Mouse (Mus musculus): Measurements from ENCODE around the gene Rundc1.
"Not testable (repeated sequence)": the region's sequence is repeated elsewhere in the genome, so short reads cannot be mapped to it uniquely, and the experiment has no call there.

Gene Rundc1

DNA sequence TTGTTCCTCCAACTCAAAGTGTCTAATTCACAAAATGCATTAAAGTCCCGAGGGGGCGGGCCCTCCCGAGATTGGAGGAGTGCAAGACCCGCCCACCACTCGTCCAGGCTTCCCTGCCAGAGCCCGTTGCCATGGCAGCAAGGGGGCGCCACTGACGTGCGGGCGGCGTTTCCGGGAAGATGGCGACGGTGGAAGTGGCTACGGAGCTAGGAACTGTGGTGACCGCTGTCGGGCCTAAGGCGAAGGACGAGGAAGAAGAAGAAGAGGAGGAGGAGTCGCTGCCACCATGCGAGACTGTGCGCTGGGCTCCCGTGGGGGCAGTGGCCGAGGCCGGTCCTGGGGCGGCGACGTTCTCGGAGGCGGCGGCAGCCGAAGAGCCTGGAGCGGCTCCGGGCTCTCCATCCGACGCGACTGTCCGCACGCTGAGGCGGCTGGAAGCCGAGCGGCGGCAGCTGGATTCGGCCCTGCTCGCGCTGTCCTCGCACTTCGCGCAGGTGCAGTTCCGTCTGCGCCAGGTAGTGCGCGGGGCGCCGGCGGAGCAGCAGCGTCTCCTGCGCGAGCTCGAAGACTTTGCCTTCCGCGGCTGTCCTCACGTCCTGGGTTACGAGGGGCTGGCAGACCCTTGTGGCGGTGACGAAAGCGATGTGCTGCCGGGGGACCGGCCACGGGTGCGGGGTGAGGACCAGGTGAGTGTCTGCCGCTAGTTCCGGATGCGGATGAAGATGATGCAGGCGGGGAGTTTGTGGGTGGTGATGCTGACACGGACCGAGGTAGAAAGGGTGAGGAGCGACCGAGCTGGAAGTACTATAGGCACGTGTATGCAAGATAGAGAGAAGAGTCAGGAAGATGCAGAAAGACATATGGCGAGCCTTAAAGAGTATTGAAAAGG, at the start of gene Rundc1, which contains the start of gene Ptges3l:
Gene Rundc1 (plus strand): TSS at position 161 of the 889 bp plus-strand sequence.
Gene Ptges3l (minus strand): TSS at position 409 of the 889 bp plus-strand sequence.
- peak; percentile 98 to 99 for DNase-seq

DNA sequence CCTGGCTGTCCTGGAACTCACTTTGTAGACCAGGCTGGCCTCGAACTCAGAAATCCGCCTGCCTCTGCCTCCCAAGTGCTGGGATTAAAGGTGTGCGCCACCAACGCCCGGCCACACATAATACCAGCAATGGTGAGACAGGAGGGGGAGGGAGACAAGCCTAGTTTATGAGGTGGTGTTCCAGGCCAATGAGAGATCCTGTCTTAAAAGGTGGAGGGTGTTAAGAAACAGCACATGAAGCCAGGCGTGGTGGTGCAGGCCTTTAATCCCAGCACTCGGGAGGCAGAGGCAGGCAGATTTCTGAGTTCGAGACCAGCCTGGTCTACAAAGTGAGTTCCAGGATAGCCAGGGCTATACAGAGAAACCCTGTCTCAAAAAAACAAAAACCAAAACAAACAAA, 46.7 kb upstream of the Rundc1 start:
- DNase-seq, result not testable (repeated sequence)

DNA sequence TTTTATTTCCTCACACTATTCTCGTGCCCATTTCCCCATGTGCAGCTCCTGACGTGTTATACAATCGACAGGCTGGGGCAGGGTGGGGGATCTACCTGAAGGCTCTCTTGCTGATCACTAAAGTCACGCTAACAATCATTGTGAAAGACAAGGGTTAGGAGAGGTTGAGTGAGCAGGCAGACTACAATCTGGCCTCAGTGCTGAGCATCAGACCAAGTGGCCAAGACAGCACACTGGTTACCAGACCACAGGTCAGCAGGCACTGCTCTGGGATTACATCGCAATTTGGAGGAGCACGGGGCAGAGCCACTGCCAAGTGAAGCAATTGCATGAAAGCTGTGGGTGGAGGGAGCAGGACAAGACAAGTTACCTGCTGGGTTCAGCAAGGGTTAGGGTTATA, 46.0 kb upstream of the Rundc1 start:
- no peak for DNase-seq

DNA sequence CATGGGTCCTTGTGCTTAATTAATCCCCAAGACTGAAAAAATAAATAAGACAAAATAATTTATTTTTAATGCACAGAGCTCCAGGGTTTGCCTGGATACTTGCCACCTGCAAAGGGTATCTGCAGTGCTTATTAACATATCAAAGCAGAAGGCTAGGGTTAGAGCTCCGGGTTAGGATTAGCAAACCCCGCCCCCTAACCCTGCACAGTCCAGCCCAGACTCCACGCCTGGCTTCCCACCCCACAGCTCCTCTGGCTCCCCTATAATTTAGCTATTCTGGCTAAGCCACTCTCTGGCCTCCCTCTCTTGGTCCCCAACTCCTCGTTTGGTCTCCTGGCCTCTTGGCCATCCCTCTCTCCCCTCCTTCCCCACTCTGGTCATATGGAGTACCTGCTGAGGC, 43.1 kb upstream of the Rundc1 start:
- DNase-seq, result no peak

DNA sequence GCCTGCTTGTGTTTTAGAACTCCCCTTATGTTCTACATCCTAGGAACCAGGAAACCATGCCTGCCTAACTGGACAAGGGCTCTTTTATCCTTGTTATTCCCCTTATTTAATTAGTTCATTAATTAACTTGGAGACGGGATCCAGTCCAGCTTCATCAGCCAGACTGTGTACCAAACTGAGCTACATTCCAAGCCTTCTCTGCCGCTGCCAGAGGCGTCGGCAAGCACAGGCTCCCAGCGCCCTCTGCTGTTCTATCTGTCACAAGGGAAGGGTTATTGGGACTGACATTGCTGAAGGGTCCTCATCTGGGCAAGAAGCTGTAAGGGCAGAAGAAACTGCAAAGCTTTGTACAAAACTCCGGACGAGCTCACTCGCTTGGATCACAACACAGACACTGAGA, 29.8 kb upstream of the Rundc1 start:
- peak; percentile 67 to 78 for DNase-seq

DNA sequence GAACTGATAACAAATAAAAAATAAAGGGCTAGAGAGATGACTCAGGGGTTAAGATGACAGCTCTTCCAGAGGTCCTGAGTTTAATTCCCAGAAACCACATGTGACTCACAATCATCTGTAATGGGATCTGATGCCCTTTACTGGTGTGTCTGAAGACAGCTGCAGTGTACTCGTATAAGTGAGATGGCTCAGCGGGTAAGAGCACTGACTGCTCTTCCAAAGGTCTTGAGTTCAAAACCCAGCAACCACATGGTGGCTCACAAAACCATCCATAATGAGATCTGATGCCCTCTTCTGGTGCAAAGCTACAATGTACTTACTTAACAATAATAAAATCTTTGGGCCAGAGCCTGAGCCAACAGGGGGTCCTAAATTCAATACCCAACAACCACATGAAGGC, 9.6 kb upstream of the Rundc1 start:
- DNase-seq, result no peak

DNA sequence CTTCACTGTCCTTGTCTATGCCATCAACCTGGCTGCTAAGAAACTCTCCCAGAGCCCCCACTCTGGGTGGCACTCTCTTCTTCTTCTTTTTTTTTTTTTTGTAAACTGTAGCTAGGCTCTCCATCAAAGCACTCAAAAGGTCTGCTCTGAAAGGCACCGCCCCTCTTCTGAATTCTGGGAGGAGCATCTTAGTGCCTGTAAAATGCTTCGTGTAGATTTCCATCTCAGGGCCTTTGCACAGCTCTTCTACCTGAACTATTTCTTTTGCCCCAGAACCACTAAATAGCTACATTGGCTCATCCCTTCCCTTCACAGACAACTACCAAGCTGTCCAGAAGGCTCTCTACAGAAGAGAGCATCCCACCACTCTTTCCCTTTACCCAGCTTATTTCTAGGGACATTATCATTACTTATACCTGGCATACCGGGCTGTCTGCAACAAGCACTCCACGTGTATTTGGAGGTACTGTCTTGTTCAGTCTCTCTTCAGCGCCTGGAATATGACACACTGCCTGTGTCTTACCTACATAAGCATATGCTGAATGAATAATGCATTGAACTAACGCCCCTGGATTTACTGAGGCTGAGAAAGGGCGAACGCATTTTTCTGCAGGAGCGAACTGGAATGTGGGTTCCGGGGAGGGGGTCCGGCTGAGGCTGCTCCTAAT, 8.3 kb upstream of the Rundc1 start:
- DNase-seq, result no peak

DNA sequence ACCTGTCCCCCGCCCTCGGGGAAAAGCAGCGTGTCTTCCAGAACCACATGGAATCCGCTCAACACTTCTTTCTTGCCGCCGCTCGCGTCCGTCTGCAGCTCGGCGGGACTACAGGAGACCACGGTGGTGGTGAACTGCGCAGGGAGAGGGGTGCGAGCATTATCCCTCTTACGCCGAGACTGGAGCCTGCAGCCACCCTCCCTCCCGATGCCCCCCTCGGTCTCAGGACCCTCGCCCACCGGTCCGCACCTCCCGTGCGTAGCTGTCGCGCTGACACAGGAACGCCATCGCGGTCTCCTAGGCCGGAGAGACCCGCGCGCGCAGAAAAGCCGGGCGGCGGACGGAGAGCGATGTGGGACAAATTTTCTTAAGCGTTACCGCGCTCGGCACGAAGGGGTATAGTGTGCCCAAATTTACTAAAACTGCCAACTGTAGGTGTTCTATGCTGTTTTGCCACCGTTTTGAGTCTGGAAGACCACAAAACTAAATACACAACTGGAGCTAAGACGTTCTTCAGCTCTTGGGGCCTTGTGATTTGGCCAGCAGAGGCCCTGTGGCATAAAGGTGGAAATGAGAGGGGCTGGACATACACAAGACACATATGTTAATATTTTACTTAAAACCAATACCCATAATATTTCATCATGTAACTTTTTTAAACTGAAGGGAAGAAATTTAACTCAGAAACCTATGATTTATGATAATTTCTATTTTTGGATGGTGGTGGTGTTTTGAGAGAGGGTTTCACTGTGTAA, 7.6 kb upstream of the Rundc1 start, which contains the start of gene Aarsd1:
Gene Aarsd1 (minus strand): TSS at position 515 of the 755 bp plus-strand sequence.
- DNase-seq, result peak; percentile 90 to 93

DNA sequence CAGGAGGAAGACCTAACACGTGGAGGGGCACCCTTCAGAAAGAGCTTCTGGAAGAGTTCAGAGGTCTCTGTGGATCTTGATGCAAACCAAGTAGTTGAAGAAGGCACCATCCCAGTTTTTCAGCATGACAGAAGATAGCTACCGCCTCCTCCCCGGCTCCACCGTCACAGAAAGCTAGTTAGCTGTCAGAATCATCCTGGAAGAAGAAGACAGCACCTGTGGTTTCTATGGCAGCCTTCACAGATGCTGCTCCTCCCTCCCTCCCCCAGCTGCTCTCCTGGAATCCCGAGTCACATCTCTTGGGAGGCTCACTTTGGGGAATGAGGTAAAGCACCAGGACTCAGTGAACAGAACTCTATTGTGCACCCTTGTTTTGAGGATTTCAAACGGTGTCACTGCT, 5.9 kb upstream of the Rundc1 start:
- DNase-seq, result no peak

DNA sequence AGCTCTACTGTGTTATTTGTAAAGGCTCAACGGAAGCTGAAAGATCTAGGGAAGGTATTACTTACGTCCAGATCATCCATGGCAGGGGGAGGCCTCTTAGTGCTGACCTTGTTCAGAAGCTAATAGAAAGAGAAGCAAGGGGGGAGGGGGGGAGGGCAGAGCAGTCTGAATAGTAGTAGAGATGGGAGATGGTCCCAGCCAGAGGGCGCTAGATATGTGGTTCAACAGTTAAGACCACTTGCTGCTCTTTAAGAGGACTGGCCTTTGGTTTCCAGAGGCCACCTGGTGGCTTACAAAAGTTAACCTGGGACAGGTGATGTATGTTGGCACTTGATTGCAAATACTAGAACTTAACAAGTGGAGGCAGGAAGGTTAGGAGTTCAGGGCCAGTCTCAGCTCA, 5.3 kb upstream of the Rundc1 start:
- no peak for DNase-seq

DNA sequence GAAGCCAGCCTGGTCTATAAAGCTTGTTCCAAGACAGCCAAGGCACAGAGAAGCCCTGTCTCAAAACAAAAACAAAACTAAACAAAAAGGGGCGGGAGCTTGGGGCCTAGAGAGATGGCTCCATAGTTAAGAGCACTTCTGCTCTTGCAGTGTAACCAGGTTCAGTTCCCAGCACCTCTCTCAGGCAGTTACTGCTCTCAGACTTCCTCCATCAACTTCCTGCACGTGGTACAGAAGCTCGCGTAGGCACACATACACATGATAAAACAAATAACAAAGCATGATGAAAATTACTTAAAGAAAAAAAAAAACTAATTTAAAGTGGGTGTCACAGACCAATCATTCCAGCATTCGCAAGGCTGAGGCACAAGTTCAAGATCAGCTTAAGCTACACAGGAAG, 4.7 kb upstream of the Rundc1 start:
- DNase-seq, result no peak

DNA sequence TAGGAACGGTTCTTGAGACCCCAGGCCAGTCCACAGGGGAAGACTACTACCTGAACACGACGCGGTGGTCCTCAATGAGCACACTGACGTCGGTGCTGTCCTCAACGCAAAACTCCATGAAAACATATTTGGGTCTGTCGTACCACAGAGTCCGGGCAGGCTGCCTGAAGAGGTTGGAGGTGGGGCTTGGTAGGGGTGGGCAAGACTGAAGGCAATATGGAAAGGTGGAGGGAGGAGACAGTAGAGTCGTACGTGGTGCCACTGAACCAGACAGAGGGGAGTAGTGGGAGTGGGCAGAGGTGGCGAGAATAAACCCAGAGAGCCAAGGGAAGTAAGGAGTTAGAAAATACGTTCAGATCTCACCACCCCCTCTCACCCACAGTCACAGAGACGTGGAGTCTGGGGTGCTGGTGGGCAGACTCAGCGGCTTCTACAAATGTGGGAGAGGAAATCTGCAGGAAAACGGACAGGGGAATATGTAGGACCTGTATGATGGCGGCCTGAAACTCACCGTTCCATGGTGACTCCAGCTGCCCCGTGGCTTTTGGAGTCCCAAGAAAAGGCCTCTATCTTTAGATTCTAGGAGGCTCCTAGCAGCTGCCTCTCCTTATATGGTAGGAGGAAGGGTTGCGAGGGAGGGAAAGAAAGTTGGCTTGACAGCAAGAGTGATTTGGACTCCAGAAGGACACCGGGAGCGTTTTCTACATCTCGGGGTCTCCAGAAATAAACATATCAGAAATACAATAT, 607 bp upstream of the Rundc1 start, which contains the start of gene Gm27029:
Gene Gm27029 (minus strand): TSS at position 692 of the 747 bp plus-strand sequence.
- peak; percentile 41 to 45 for DNase-seq

DNA sequence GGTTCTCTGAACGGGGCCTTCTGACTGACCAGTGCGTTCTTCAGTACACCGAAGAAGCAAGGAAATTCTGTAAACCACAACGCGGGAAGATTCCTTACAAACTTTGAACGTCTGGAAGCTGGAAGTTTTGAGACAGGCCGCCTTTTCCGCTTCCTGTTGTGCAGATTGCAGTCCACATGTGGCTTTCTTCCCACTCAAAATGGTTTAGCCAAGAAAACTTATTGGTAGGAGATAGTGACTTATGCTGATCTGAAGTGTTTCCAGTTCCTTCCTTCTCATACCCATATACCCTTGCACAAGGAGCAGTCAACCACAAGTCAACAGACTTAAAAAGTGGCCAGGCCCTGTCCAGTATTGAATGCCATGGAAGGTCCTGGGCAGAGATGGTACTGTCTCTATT, 1.3 kb downstream of the Rundc1 start:
- no peak for DNase-seq

DNA sequence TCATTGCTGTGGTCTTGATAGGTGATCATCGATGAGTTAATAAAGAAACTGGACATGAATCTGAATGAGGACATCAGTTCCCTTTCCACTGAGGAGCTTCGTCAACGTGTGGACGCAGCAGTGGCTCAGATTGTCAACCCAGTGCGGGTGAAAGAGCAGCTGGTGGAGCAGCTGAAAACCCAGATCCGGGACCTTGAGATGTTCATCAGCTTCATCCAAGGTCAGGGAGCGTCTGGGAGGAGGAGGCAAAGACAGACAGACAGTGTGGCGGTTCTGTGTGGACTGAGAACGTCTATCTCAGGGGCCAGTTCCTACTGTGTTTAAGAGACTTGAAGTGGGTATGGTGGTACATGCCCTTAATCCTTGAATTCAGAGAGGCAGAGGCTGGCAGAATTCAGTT, 6.4 kb downstream of the Rundc1 start:
- DNase-seq, result no peak

DNA sequence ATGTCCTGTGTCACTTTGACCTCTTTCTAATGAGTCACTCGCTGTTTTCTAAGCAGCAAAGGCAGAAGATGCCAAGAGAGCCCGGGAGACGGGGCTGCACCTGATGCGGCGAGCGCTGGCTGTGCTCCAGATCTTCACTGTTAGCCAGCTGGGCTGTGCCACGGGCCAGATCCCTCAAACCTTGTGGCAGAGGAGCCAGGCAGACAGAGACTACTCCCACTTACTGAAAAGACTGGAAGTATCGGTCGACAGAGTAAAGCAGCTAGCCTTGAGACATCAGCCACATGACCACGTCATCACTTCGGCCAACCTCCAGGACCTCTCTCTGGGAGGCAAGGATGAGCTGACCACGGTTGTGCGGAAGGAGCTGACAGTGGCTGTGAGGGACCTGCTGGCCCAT, 8.5 kb downstream of the Rundc1 start:
- no peak for DNase-seq

DNA sequence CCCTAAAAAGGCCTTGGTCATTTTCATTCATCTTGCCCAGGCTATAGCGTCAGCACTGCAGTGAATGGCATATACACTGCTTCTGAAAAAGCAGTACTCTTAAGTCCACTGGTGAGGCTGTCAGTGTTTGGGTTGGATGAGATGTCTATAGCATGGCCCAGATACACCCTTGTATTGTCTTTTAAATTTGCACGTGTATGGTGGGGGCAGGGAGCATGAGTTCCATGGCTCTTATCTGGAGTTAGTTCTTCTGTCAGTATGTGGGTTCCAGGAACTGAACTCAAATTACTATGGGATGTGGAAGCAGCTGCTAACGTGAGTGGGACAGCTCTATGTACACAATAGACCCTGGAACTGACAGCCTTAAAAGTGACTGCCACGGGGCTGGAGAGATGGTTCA, 10.9 kb downstream of the Rundc1 start:
- DNase-seq, result no peak

DNA sequence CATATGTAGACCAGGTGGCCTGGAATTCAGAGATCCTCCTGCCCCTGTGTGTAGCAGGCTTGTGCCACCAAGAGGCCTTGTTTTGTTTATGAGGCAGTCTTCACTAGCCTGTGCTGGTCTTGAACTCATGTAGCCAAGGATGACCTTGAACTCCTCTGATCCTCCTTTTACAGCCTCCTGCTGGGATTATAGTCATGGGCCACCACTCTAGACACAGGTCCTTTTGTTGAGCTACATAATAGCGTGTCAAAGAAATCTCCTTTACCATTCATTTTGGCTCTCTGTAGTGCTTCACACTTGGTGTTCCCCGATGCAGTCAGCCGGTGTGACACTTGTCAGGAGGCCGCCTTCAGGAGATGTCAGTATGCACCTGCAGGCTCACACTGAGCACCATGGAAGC, 12.0 kb downstream of the Rundc1 start:
- no peak for DNase-seq

DNA sequence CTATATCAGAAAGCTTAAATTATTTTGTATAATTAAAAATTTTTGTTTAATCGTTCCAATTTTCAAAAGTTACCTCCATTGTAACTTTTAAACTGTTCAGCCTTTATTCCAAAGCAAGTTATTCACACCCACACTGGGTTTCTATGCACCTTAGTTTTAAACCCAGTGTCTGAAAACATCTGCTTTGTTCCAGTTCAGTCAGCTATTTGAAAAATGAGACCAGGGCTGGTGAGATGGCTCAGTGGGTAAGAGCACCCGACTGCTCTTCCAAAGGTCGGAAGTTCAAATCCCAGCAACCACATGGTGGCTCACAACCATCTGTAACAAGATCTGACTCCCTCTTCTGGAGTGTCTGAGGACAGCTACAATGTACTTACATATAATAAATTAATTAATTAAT, 13.1 kb downstream of the Rundc1 start:
- DNase-seq, result not testable (repeated sequence)

DNA sequence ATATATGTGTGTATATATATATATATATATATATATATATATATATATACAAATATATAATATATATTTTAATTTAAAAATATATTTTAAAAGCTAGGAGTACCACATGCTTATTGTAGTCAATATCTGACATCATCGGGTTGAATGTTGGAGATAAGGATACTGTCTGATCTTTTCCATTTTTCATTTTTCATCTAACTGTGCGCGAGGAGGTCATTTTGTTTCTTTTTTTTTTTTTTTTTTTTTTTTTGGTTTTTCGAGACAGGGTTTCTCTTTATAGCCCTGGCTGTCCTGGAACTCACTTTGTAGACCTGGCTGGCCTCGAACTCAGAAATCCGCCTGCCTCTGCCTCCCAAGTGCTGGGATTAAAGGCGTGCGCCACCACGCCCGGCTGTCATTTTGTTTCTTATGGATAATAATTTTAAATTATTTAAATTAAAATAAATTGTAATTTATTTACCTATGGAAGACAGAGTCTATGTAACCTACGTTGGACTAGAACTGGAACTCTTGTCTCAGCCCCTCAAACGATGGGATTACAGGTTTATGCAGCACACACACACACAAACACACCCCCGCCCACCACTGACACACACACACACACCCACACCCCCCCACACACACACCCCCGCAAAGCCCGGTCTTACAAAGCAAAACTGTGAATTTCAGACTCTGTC, 16.7 kb downstream of the Rundc1 start:
- DNase-seq, result not testable (repeated sequence)

DNA sequence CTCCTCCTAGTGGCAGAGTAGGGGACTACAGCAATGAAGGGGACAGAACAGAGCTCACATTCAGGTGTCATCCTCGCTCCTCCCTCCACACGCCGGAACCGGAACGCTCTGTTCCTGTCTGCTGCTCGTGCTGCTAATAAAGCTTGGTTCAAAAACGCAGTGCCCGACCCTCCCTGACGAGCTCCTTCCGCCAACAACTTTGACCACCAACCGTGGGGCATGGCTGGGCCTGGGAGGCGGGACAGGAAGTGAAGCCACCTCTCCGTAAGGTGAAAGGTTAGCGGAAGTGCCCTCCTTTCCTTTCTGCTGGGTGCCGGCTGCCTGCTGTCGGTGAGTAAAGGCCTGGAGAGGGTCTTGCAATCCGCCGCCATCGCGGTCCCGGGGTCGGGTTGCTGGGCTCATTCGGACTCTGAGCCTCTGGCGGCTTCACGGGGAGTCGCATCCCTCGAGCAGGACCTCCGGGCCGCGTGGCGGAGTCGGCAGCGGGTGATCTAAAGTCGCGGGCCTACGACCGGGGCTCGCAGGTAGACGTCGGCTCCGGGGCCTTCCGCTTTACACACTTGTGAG, 17.3 kb downstream of the Rundc1 start, which contains the start of gene Rpl27:
Gene Rpl27 (plus strand): TSS at position 172 of the 567 bp plus-strand sequence.
- DNase-seq, result peak; percentile 97 to 99

DNA sequence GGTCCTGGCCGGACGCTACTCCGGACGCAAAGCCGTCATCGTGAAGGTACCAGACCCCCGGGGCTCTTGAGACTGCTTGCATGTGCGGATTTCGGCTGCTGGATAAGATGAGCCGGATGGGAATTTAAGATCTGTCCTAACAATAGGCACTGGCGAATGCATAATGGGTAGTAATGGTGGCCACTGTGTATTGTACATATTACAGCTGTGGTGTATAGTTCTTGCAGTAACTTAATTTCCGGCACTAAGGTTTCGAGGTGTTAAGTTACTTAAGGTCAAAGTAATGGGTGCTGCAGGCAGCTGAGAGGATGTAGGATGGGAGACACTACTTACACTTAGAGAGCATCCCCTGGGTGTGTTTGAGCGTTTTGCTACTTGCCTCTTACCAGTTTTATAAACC, 17.9 kb downstream of the Rundc1 start:
- DNase-seq, result no peak

Data from lung, postnatal 4 days (tissue).